Mouse (Mus musculus) right cerebral cortex, postnatal 14 days (tissue): ENCODE data around the gene Olfr1287.

Source experiments
- DNase-seq: peaks from one replicate; pipeline ENCODE4 v3.0.0; 2022

Olfr1287 gene

GRCm38 (mm10) chr2:111448842-111449241 is at the start of gene Olfr1287:
Gene Olfr1287 (plus strand): TSS chr2:111449142.
- no peak for DNase-seq

- DNase-seq, result no peak
These were observed 26.0 kb upstream of the Olfr1287 start, which contains the start of gene Olfr1286 for GRCm38 (mm10) chr2:111422931-111423330. Gene Olfr1286 (minus strand): TSS chr2:111423115.

DNA sequence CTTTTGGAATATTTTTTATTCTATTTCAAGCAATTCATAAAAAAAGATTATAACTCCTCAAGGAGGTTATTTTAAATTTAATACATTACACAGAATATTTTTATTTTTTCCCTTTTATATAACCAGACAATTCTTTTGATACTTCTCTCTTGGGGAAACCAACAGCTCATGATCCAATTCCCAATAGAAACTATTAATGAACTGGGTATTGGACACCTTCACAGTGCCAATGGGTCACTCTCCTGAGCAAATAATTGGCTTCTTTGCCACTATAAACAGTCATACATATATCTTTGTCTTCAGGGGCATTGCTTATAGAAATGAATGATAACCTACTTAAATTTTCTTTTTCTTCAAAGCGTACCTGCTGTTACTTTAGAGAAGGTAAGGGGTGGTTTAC is 24.9 kb downstream of the Olfr1287 start, which contains the start of gene Olfr1288:
Gene Olfr1288, plus strand, starts transcription at position 301 of the 400 bp plus-strand sequence.
- DNase-seq, result no peak

GRCm38 (mm10) chr2:111480519-111480918 is 31.6 kb downstream of the Olfr1287 start, which contains the start of gene Olfr1289:
Gene Olfr1289 (plus strand): TSS chr2:111480819.
- no peak for DNase-seq

DNA sequence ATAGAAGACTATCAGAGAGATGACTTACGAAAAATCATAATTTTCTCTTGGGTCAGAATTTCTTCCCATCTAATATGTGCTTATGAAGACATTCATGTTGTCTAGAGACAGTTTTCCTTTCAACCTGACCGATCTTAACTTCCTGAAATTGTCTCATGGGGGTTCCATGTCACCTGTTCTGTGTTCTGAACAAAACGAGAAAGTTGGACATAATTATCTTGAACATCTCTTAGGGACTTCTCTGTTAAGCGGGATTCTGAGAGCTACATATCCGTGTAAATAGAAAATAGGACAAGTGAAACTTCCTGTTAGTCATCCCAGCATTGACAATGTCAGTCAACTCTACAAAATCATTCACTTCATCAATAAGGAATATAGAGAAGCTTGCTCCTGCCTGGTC is 44.8 kb downstream of the Olfr1287 start, which contains the start of gene Olfr1290:
Gene Olfr1290, minus strand, starts transcription at position 101 of the 400 bp plus-strand sequence.
- no peak for DNase-seq

- DNase-seq, result no peak
These were observed 47.9 kb downstream of the Olfr1287 start, which contains the start of gene Olfr1291-ps1 for GRCm38 (mm10) chr2:111496880-111497279. Gene Olfr1291-ps1 (plus strand): TSS chr2:111497180.
